Mouse (Mus musculus) forebrain, postnatal 0 days (tissue): Measurements from ENCODE around the gene Gm5935. TPM values are rescaled to one million over a fixed set of nuclear protein-coding genes. Genes with fewer than 3 reads are reported as not detected.
"Not testable (repeated sequence)": the region's sequence is repeated elsewhere in the genome, so short reads cannot be mapped to it uniquely, and the experiment has no call there.

ENCODE experiments used
- ATAC-seq: fragments of 200-750 bp; cut with Nextera tagmentation; 2 replicates; pipeline ENCODE4 v1.8.0; 2017; ENCODE audit warnings: mild to moderate bottlenecking, moderate library complexity
- DNase-seq: peaks from one replicate; pipeline ENCODE4 v3.0.0-alpha.2; 2015
- H3K27ac ChIP-seq: fragments of 300-500 bp; sonication (generic); 2 replicates; pipeline ENCODE4 v1.5.1; 2014; ENCODE audit warnings: low read depth, mild to moderate bottlenecking, antibody characterized with exemption, low read length, moderate library complexity, mixed read lengths
- H3K27me3 ChIP-seq: fragments of 300-500 bp; sonication (generic); 2 replicates; pipeline ENCODE4 v1.6.1; 2014; ENCODE audit warnings: mild to moderate bottlenecking, low read length, mixed read lengths; ENCODE audit not compliant: insufficient read depth
- H3K36me3 ChIP-seq: fragments of 300-500 bp; sonication (generic); 2 replicates; pipeline ENCODE4 v1.6.1; 2014; ENCODE audit warnings: mild to moderate bottlenecking, moderate library complexity; ENCODE audit not compliant: insufficient read depth
- H3K4me1 ChIP-seq: fragments of 300-500 bp; sonication (generic); 2 replicates; pipeline ENCODE4 v1.6.1; 2014; ENCODE audit warnings: antibody characterized with exemption; ENCODE audit not compliant: insufficient read depth
- H3K4me2 ChIP-seq: fragments of 300-500 bp; sonication (generic); 2 replicates; pipeline ENCODE4 v1.6.1; 2014; ENCODE audit warnings: low read depth, mild to moderate bottlenecking, moderate library complexity
- H3K4me3 ChIP-seq: fragments of 300-500 bp; sonication (generic); 2 replicates; pipeline ENCODE4 v1.5.1; 2014; ENCODE audit warnings: low read depth, low read length, mixed read lengths
- H3K9ac ChIP-seq: fragments of 300-500 bp; sonication (generic); 2 replicates; pipeline ENCODE4 v1.6.1; 2014; ENCODE audit warnings: mild to moderate bottlenecking
- H3K9me3 ChIP-seq: fragments of 300-500 bp; sonication (generic); 2 replicates; pipeline ENCODE4 v1.6.1; 2016; ENCODE audit warnings: low read length
- WGBS: fragments of 180-500 bp; shearing (Covaris S2); extraction: QIAGEN DNeasy Blood & Tissue Kit; methylation state at CpG from one replicate; pipeline ENCODE4 v1.1.7; 2014; 5-methylcytosine and 5-hydroxymethylcytosine counted together
- polyA plus RNA-seq: library from polyadenylated mRNA; unstranded; fragments of >200 nt; fragmentation: Nextera tagmentation; extraction: Ambion mirVana; gene quantifications from 2 replicates; pipeline ENCODE4 v1.2.1, GENCODE M21; 2015
- total RNA-seq: library from RNA; depleted of rRNA; stranded (reverse); fragments of >200 nt; gene quantifications from 2 replicates; pipeline ENCODE4 v1.2.3, GENCODE M21; 2014; rRNA removed

Gm5935 gene
- total RNA-seq (not detected in 2 replicates), polyA plus RNA-seq (not detected in 2 replicates)

DNA sequence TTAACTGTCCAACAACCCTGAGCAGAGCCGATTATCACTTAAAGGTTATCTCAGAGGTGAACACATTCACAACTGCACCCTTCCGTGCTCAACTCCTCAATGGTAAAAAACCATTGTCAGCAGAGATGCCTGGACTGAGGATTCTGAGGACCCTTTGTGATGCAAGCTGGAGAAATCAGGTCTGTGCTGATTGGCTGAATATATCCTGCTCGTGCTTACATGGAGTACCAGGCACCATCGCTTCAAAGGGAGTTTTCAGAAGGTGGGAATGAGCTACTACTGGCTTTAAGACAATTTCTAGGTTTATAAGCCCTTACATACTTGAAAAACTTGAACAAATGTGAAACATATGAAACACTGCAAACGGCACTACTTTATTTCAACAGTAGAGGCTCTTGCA lies at the start of gene Gm5935:
Gene Gm5935, minus strand, starts transcription at position 101 of the 400 bp plus-strand sequence.
- H3K9me3 ChIP-seq, H3K9ac ChIP-seq, ATAC-seq, H3K4me2 ChIP-seq, H3K27ac ChIP-seq, DNase-seq, H3K4me1 ChIP-seq, H3K27me3 ChIP-seq, H3K36me3 ChIP-seq, H3K4me3 ChIP-seq: not testable (repeated sequence)
- 91% methylated on average over 5 of the region's 5 CpGs for WGBS

Other genes with a start within 250 kb of the Gm5935 start
- not detected in 2 replicates for gene Gm4297, start 200.3 kb downstream of the Gm5935 start, total RNA-seq
- gene Gm4297, start 200.3 kb downstream of the Gm5935 start, polyA plus RNA-seq: not detected in 2 replicates